Mouse (Mus musculus) T-helper 17 cell (primary cell): Measurements from ENCODE around the gene Gprin1.

Experiments used
- in situ Hi-C, 2 experiments: fragments of 300-600 bp; cut with MboI, MseI; formaldehyde crosslinking; loops; 1 replicate in 1 of 2; 2 replicates in 1 of 2; pipeline ENCODE4 v1.15.1; 2025; ENCODE audit warnings: high pct_unique_total_duplicates in 2 of 2

Gene Gprin1

GRCm38 (mm10) chr13:54760164-54760795 lies 10.6 kb upstream of the Gprin1 start:
- in situ Hi-C loops, result no loop called here

GRCm38 (mm10) chr13:54759496-54759895 lies 9.8 kb upstream of the Gprin1 start:
- in situ Hi-C loops, result no loop called here

GRCm38 (mm10) chr13:54758756-54759470 lies 9.2 kb upstream of the Gprin1 start:
- in situ Hi-C loops, result no loop called here

- in situ Hi-C loops, result no loop called here
Observed at GRCm38 (mm10) chr13:54758045-54758755, 8.5 kb upstream of the Gprin1 start.

- in situ Hi-C loops, result no loop called here
Observed at GRCm38 (mm10) chr13:54757093-54757830, 7.6 kb upstream of the Gprin1 start.

GRCm38 (mm10) chr13:54756156-54756712 lies 6.6 kb upstream of the Gprin1 start:
- in situ Hi-C loops, result no loop called here

GRCm38 (mm10) chr13:54755201-54755830 lies 5.6 kb upstream of the Gprin1 start:
- in situ Hi-C loops, result no loop called here

- in situ Hi-C loops, result no loop called here
Observed at GRCm38 (mm10) chr13:54754169-54755080, 4.8 kb upstream of the Gprin1 start.

GRCm38 (mm10) chr13:54753733-54754132 lies 4.1 kb upstream of the Gprin1 start:
- in situ Hi-C loops, result no loop called here

- in situ Hi-C loops, result no loop called here
Observed at GRCm38 (mm10) chr13:54752656-54753055, 3.0 kb upstream of the Gprin1 start.

GRCm38 (mm10) chr13:54750699-54751098 lies 1.0 kb upstream of the Gprin1 start:
- in situ Hi-C loops, result no loop called here

- in situ Hi-C loops, result loop anchor here in 1 of 2 experiments (25.0 kb wide), 1 partner anchor 1013 kb away; no protein-coding TSS in a partner anchor
Observed at GRCm38 (mm10) chr13:54749061-54749863, 412 bp downstream of the Gprin1 start.

GRCm38 (mm10) chr13:54748721-54749060 lies 983 bp downstream of the Gprin1 start:
- in situ Hi-C loops, result loop anchor here in 1 of 2 experiments (25.0 kb wide), 1 partner anchor 1014 kb away; no protein-coding TSS in a partner anchor

- in situ Hi-C loops, result loop anchor here in 1 of 2 experiments (25.0 kb wide), 1 partner anchor 1014 kb away; no protein-coding TSS in a partner anchor
Observed at GRCm38 (mm10) chr13:54748190-54748589, 1.5 kb downstream of the Gprin1 start.

GRCm38 (mm10) chr13:54746896-54747295 lies 2.8 kb downstream of the Gprin1 start:
- in situ Hi-C loops, result loop anchor here in 1 of 2 experiments (25.0 kb wide), 1 partner anchor 1015 kb away; no protein-coding TSS in a partner anchor

GRCm38 (mm10) chr13:54746110-54746509 lies 3.6 kb downstream of the Gprin1 start:
- in situ Hi-C loops, result loop anchor here in 1 of 2 experiments (25.0 kb wide), 1 partner anchor 1016 kb away; no protein-coding TSS in a partner anchor

- in situ Hi-C loops, result loop anchor here in 1 of 2 experiments (25.0 kb wide), 1 partner anchor 1024 kb away; no protein-coding TSS in a partner anchor
Observed at GRCm38 (mm10) chr13:54738213-54738601, 11.5 kb downstream of the Gprin1 start.

- in situ Hi-C loops, result loop anchor here in 1 of 2 experiments (25.0 kb wide), 1 partner anchor 1025 kb away; no protein-coding TSS in a partner anchor
Observed at GRCm38 (mm10) chr13:54737488-54738212, 12.0 kb downstream of the Gprin1 start.
